Comparison of ENCODE assay signal across 18 mouse cellular contexts in genomic region chr4:46771116-46771515, GRCm38 (mm10).
DNase-seq lines count a peak whose midpoint lies in the region; TF ChIP-seq lines count a peak whose summit lies in the region.
"Had no signal": no experiment of that assay in that cellular context is flagged by ENCODE, and none has a peak within 500 bp of the region (broad histone marks: within the 10 kb centered on the region; RNA-seq: fewer than 3 reads in every experiment).

No protein-coding gene starts in this region.

- peak; percentile 30 to 47 for DNase-seq in cerebellum, postnatal 10 days
- no peak for DNase-seq in cerebellum, adult 11-12 months
- DNase-seq in left cerebral cortex, adult 18-20 months (ENCODE audit: low spot score in 2 of 2): peak; percentile 73 to 88
- DNase-seq in left cerebral cortex, postnatal 4 days: no peak
- DNase-seq in brain, embryonic 14.5 days (ENCODE audit: low read depth): peak; percentile 48
- DNase-seq in left cerebral cortex, postnatal 25 days (ENCODE audit: low spot score in 2 of 2): peak; percentile 66 to 93
- DNase-seq in embryonic facial prominence, embryonic 10.5 days (ENCODE audit: low spot score): no peak
- DNase-seq in heart, postnatal 14 days: no peak
- DNase-seq: adrenal gland, postnatal 10 days; gastrocnemius, postnatal 25 days; heart, postnatal 36 days; kidney, adult 9 months; thymus, postnatal 25 days had no signal

- no peak overlapping the region for H3K4me3 ChIP-seq in embryonic facial prominence, embryonic 10.5 days
- H3K4me3 ChIP-seq: limb, embryonic 12.5 days; megakaryocyte, embryonic 14.5 days; stomach, embryonic 15.5 days had no signal

- H3K4me1 ChIP-seq in embryonic facial prominence, embryonic 10.5 days: peaks cover 6% of the 10 kb centered on the region; the same call in 1 of the 2 replicates
- H3K4me1 ChIP-seq: limb, embryonic 12.5 days; megakaryocyte, embryonic 14.5 days; stomach, embryonic 15.5 days had no signal

- H3K9me3 ChIP-seq in embryonic facial prominence, embryonic 10.5 days: no peaks in the 10 kb centered on the region
- H3K9me3 ChIP-seq: limb, embryonic 12.5 days; stomach, embryonic 15.5 days had no signal

- TF ChIP-seq CTCF in brain, embryonic 14.5 days (IDR thresholded peaks at IDR 0.05; ENCODE audit: borderline replicate concordance, extremely low read depth, insufficient read depth, insufficient read length): no peak

- H3K36me3 ChIP-seq in embryonic facial prominence, embryonic 10.5 days (replicated peaks): no peaks in the 10 kb centered on the region
- H3K36me3 ChIP-seq: limb, embryonic 12.5 days; stomach, embryonic 15.5 days had no signal

- H3K27ac ChIP-seq in embryonic facial prominence, embryonic 10.5 days (replicated peaks): no peak overlapping the region
- H3K27ac ChIP-seq: limb, embryonic 12.5 days; liver, embryonic 14.5 days; stomach, embryonic 15.5 days had no signal

- TF ChIP-seq POLR2A in brain, embryonic 14.5 days (IDR thresholded peaks at IDR 0.05; ENCODE audit: borderline replicate concordance, extremely low read depth, insufficient read depth, insufficient read length, poor library complexity, severe bottlenecking): no peak

- no peaks in the 10 kb centered on the region for H3K27me3 ChIP-seq in embryonic facial prominence, embryonic 10.5 days (replicated peaks; ENCODE audit: low read depth, poor library complexity, severe bottlenecking)
- H3K27me3 ChIP-seq: CH12.LX; stomach, embryonic 15.5 days had no signal

- intact Hi-C loops in left cerebral cortex, postnatal 4 days (cut with DNase I): no loop called here
- intact Hi-C loops in left cerebral cortex, postnatal 25 days (cut with DNase I): loop anchor here (1.0 to 2.0 kb wide), 2 partner anchors 20 to 56 kb away; no protein-coding TSS in a partner anchor
- intact Hi-C loops in heart, postnatal 14 days (cut with DNase I): no loop called here

- 88% methylated on average over 12 of the region's 12 CpGs for WGBS in embryonic facial prominence, embryonic 10.5 days

Comparison
In these comparisons a context has a peak if more than half of its experiments do, and no peak if none do; other contexts are left out.
1. DNase-seq: peak in cerebellum, postnatal 10 days (2 of 2), left cerebral cortex, adult 18-20 months (2 of 2), brain, embryonic 14.5 days (single experiment) and left cerebral cortex, postnatal 25 days (2 of 2); none in cerebellum, adult 11-12 months (single experiment), left cerebral cortex, postnatal 4 days (single experiment), embryonic facial prominence, embryonic 10.5 days (single experiment) and heart, postnatal 14 days (0 of 2).